Mouse (Mus musculus) liver, postnatal 0 days (tissue): Measurements from ENCODE around the gene Commd3.

Experiments
- CTCF ChIP-seq: sonication (generic); IDR thresholded peaks from 2 replicates; pipeline ENCODE4 v1.5.1; 2016; ENCODE audit warnings: antibody characterized with exemption, low read depth
- EP300 ChIP-seq: IDR thresholded peaks from 2 replicates; pipeline ENCODE4 v1.6.1; 2016; ENCODE audit warnings: antibody characterized with exemption, low read depth, mild to moderate bottlenecking

GRCm38 (mm10) chr2:18677631-18678471 is 5.7 kb downstream of the Commd3 start:
- no peak for TF ChIP-seq CTCF
- no peak for TF ChIP-seq EP300
